ENCODE assay signal across 11 mouse cellular contexts in the genomic region with DNA sequence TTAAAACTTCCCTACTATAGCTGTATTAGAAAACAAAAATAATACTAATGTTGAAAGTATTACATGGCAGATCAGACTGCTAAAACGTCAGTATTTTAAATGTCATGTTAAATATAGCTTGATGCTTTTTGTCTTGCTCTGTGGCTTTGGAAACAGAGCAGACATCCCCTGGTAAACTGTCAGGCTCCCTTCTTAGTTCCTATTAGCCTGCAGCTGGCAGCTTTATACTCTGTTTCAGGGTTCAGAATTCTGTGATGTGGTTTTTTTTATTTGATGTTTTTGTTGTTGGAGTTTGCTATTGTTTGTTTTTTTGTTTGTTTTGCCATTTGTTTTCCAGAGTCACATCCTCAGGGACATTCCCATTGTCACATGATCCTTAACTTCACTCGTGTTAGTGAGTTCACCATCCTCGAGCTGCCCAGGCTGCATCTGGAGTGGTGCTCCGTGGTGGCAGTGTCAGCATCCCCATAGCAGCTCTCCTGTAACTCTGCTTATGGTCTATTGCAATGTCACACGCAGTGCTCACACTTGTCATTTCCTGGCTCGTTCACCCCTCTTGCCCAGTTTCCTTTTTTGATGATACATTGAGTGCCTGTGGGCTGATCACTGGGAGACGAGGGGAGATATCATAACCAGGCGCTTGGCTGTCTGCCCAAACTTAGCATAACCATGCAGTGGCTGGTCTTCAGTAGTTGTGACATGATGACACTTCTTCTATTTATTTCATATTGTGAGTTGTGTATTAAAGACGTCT.
DNase-seq lines count a peak whose midpoint lies in the region; ATAC-seq lines count a peak whose summit lies in the region.
"Had no signal": no experiment of that assay in that cellular context is flagged by ENCODE, and none has a peak within 500 bp of the region (broad histone marks: within the 10 kb centered on the region; RNA-seq: fewer than 3 reads in every experiment).

No protein-coding gene starts in this region.

- H3K36me3 ChIP-seq in heart, embryonic 15.5 days, result peaks cover 19% of the 10 kb centered on the region; the same call in 1 of the 2 replicates
- peaks cover 67% of the 10 kb centered on the region for H3K36me3 ChIP-seq in macrophage (ENCODE audit: inconsistent target)

- peaks cover 100% of the 10 kb centered on the region for H3K79me2 ChIP-seq in macrophage (ENCODE audit: inconsistent target)

- H3K4me2 ChIP-seq in heart, embryonic 15.5 days, result peak overlapping the region; percentile 26; the same call in 1 of the 2 replicates

- H3K9ac ChIP-seq in heart, embryonic 15.5 days, result no peak overlapping the region
- H3K9ac ChIP-seq: liver, embryonic 14.5 days had no signal

- H3K27ac ChIP-seq in heart, embryonic 15.5 days, result peak overlapping the region; percentile 48
- 0 out of 2 replicates have a peak overlapping the region, but pooled peaks have one; percentile 3 for H3K27ac ChIP-seq in macrophage
- H3K27ac ChIP-seq: liver, embryonic 14.5 days had no signal

- no peak overlapping the region for H3K4me3 ChIP-seq in heart, embryonic 15.5 days
- H3K4me3 ChIP-seq in macrophage (ENCODE audit: inconsistent target), result no peak overlapping the region
- H3K4me3 ChIP-seq: erythroblast, embryonic 14.5 days had no signal

- intact Hi-C loops in gastrocnemius, postnatal 14 days (cut with DNase I; ENCODE audit: low total_unique reads), result no loop called here

- peak; percentile 85 for ATAC-seq in heart, embryonic 15.5 days (replicated peaks; ENCODE audit: insufficient number of reproducible peaks, insufficient read depth, low FRiP score, low read depth)

- H3K9me3 ChIP-seq in heart, embryonic 15.5 days (replicated peaks), result peaks cover 3% of the 10 kb centered on the region

- DNase-seq in gastrocnemius, adult 18-20 months (ENCODE audit: low spot score), result peak; percentile 28
- DNase-seq in gastrocnemius, postnatal 14 days, result no peak
- DNase-seq in Muller cell, postnatal 12 days (ENCODE audit: inconsistent ontology term), result peak; percentile 4
- no peak for DNase-seq in right cerebral cortex, postnatal 36 days (ENCODE audit: low spot score in 2 of 2)
- no peak for DNase-seq in layer of hippocampus, adult 11-12 months (ENCODE audit: low spot score)
- no peak for DNase-seq in kidney, adult 8-10 months
- DNase-seq: retina, postnatal 1 day had no signal

- no peaks in the 10 kb centered on the region for H3K27me3 ChIP-seq in heart, embryonic 15.5 days

- WGBS in heart, embryonic 15.5 days, result 26% methylated on average over 9 of the region's 9 CpGs
- 27% methylated on average over 9 of the region's 9 CpGs for WGBS in macrophage (ENCODE audit: missing documents)

- H3K4me1 ChIP-seq in heart, embryonic 15.5 days (replicated peaks), result peaks cover 15% of the 10 kb centered on the region

Comparison
In these comparisons a context has a peak if more than half of its experiments do, and no peak if none do; other contexts are left out.
1. DNase-seq: peak in gastrocnemius, adult 18-20 months (single experiment) and Muller cell, postnatal 12 days (single experiment); none in gastrocnemius, postnatal 14 days (single experiment), right cerebral cortex, postnatal 36 days (0 of 2), layer of hippocampus, adult 11-12 months (single experiment) and kidney, adult 8-10 months (0 of 2).